Mouse (Mus musculus): ENCODE results near the gene Nub1. TPM values are rescaled to one million over a fixed set of nuclear protein-coding genes. Genes with fewer than 3 reads are reported as not detected.
A peak's percentile ranks its signal among the peaks of the same experiment; 100 is the strongest.

Nub1 gene
- total RNA-seq, 2 experiments from 2014 or later, result 29.1 to 29.2 TPM

- no peak for DNase-seq (ENCODE audit: low spot score in 2 of 2)
Measured at GRCm38 (mm10) chr5:24738517-24738916, 53.2 kb downstream of the Nub1 start.

GRCm38 (mm10) chr5:24739141-24739753 is 53.9 kb downstream of the Nub1 start:
- peak in 1 of 2 experiments; percentile 60 for DNase-seq (ENCODE audit: low spot score in 2 of 2)

DNA sequence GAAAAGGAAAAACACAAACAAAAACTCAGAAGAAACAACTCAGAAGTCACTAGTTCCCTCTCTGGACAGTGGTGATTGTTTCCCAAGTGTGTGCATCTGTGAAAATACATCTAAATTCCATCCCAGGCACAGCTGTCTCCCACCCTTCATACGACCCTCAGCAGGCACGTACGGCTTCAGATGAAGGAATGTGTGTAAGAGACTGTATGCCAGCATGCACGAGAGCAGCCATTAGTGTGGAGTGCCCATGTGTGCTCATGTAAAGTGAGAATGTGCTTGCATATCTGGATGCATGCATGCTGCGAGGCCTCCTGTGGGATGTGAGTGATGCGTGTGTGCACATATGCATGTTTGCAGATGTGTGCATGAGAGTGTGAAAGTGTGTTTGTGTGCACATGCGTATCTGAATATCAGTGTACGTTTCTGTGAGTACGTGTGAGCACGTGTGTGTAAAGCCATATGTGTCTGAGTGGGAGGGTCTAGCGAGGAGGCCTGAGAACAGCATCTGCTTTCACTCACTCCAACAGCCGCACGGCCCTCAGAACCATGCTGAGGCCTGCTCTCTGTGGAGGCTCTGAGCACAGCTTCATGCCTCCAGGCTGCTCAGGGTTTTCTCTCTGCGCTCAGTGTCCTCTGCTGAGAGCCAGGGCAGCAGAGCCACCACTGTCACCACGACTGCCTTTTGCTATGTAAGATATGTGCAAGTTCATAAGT is 56.0 kb downstream of the Nub1 start:
- no peak for DNase-seq (ENCODE audit: low spot score in 2 of 2)

DNA sequence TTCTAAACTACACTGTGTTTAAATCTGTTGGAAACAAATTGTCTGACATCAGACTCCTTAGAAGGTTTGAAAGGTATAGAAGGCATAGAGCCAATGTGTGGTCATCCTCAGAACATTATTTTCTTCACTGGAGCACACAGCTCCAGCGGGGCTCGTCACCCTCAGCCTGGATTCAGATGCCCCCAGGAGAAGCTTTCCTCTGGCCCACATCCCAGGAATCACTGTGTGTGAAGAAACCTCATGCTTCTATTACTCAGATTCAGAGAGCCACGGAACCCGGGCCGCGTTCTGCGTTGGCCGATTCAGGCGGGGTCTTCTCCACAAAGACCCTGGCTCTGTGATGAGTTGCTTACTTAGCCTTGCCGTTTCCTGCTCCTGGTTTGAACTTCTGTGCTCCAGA is 58.6 kb downstream of the Nub1 start:
- no peak for DNase-seq (ENCODE audit: low spot score in 2 of 2)

DNA sequence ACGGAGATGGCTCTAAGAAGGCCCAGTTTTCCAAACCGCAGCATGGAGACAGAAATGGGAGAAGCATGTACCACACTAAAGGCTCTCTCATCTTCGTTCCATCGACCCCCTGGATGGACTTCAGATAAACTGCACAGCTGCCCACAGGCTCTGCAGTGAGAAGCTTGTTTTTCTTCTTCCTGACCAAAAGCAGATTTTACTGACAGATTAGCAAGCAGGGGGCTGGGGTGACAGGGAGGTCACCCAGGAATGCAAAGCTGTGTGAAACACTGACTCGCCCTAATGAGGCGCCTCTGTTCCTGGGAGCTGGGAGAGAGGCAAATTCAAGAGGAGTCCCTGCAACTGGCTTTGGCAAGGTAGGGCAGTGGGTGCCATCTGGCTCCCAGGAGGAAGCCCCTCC is 62.2 kb downstream of the Nub1 start:
- no peak for DNase-seq (ENCODE audit: low spot score in 2 of 2)

- DNase-seq (ENCODE audit: low spot score in 2 of 2), result no peak
Measured at GRCm38 (mm10) chr5:24749731-24750130, 64.4 kb downstream of the Nub1 start.

DNA sequence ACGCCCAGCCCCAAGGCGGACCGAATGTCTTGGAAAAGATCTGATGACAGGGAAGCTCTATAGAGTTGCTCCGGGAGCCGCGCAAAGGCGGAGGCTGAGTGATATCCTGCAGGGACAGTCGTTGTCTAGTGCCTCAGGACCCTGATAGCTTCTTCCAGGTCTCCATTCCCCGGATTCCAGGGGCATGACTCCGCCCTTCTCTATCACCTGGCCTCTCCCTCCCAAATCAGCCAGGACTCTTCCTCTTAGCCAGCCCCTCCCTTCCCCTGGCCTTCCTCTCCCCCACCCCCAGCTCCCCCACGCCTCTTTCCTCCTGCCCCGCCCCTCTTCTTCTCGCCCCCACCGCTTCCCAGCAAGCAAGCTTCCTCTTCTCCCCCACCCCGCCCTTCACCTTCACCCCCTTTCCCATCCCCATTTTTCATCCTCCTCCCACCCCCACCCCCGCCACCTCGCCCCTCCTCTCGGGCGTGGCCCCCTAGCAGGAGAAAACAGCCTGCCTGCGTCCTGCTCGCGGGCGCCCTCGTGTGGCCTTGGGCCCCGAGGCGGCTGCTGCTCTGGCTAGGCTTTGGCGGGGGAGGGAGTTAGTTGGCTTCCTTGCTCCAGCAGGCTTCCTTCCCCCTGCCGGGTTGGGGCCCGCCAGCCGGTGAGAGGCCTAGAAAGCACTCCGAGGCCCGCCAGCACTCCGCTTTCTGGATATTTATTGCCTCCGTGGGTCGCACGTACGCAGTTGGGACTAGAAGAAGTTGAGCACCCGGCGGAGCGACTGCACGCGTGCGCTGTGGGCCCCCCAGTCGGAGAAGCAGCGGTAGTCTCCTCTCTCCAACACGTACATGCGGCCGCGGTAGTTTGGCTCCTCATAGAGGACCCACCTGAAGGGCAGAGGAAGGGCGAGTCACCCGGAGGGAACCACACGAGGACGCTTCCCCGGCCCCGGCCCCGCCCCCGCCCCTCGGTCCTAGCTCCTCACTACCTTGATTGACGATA is 65.3 kb downstream of the Nub1 start:
- DNase-seq (ENCODE audit: low spot score in 2 of 2), result peak; percentile 85 to 91

DNA sequence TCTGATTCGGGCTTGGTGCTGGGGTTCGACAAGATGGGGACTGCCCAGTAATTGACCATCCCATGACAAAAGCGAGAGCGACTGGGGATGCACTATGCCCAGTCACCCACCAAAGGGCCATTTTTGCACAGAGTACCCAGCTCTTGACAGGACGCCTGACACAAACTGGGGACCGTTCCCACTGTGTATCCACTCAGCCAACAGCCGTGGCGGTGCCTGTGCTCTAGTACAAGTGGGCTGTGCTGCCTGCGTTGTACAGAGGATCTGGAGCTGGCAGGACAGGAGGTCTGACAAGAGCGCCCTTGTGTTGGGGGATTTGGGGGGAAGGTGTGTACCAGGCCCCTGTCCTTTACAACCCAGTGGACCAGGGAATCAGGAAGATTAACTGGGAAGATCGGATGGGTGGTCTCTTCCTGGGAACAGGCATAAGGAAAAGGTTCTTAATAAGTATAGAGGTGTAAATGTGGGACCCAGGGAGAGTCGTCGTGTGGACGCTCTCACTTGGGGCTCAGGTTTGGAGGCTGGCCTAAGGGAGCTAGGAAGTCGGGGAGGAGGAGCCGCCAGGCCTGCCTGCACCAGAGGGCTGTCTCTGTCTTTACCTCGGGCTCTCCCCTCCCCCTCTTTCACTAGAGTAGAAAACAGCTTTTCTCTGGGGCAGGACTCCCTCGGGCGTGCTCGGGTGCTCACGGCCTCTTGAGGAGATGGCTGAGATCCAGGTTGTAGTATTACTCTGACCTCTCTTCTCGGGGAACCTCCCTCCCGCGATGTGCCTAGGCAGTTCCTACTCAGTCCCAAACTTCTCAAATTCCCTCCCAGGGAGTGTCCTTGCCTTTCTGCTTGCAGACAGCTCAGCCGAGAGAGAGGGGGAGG is 66.2 kb downstream of the Nub1 start:
- peak in 1 of 2 experiments; percentile 60 for DNase-seq (ENCODE audit: low spot score in 2 of 2)

- no peak for DNase-seq (ENCODE audit: low spot score in 2 of 2)
Measured at GRCm38 (mm10) chr5:24752175-24752498, 66.8 kb downstream of the Nub1 start.

DNA sequence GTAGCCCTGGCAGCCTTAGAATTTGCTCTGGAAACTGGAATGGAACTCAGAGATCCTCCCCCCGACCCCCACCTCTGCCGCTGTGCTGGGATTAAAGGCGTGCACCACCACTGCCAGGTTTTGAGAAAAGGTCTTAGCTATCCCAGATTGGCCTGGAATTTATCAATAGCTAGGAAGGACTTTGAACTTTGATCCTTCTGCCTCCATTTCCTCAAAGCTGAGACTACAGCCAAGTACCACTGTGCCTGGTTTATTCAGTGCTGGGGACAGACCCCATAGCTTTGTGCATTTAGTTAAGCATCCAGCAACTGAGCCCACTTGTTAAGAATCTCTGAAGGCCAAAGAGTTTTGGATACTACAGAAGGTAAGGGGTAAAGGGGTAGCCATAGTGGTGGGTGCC is 71.6 kb downstream of the Nub1 start:
- DNase-seq (ENCODE audit: low spot score in 2 of 2), result no peak

DNA sequence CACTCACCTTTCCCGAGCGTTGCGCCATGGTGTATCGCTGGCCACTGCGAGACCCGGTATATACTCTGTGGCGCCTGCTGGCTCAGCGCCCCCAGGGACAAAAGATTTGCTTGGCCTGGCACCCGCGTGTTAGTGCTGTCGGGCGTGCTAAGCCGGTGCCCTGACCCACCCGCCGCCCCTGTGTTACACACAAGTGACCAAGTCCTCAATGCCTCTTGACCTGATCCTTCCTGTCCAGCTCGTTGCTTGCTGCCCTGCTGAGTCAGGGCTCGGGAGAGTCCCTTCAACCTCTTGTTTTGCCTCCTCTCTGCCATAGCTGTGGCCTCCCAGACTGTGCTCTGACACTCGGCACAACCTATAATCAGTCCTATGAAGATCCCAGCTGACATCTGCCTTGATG is 72.5 kb downstream of the Nub1 start, which contains the start of gene Crygn:
Crygn (minus strand) TSS at position 193 of the 400 bp plus-strand sequence.
- no peak for DNase-seq (ENCODE audit: low spot score in 2 of 2)

Other genes with a start within 250 kb of the Nub1 start
- gene Fastk, start 240.2 kb upstream of the Nub1 start, total RNA-seq (2021), result 100 to 1,000 TPM; 129 to 132 TPM
- gene Tmub1, start 237.7 kb upstream of the Nub1 start, total RNA-seq (2021), result 1 to 10 TPM; 6.7 to 7.0 TPM
- gene Agap3, start 233.4 kb upstream of the Nub1 start, total RNA-seq (2021), result 10 to 100 TPM; 80.9 to 90.9 TPM
- under 1 TPM in 1 of 2 experiments, not detected in 1; 0.10 TPM for gene Gbx1, start 158.3 kb upstream of the Nub1 start, total RNA-seq (2021)
- gene Asb10, start 144.6 kb upstream of the Nub1 start, total RNA-seq (2021), result 10 to 100 TPM; 32.8 to 34.8 TPM
- gene 4931409K22Rik, start 128.7 kb upstream of the Nub1 start, total RNA-seq (2021), result not detected
- 10 to 100 TPM; 60.6 to 61.0 TPM for gene Abcf2, start 108.1 kb upstream of the Nub1 start, total RNA-seq (2021)
- gene Chpf2, start 98.8 kb upstream of the Nub1 start, total RNA-seq (2021), result 10 to 100 TPM; 34.4 to 36.7 TPM
- 100 to 1,000 TPM; 131 to 137 TPM for gene Smarcd3, start 61.1 kb upstream of the Nub1 start, total RNA-seq (2021)
- gene Wdr86, start 45.2 kb downstream of the Nub1 start, total RNA-seq (2021), result 1 to 10 TPM; 2.1 to 2.3 TPM
- not detected for gene Crygn, start 72.5 kb downstream of the Nub1 start, total RNA-seq (2021)
- gene Rheb, start 157.1 kb downstream of the Nub1 start, total RNA-seq (2021), result 10 to 100 TPM; 66.3 to 70.2 TPM

Data from gastrocnemius, postnatal 4 days (tissue).